Mouse (Mus musculus) olfactory bulb, adult 2 months (tissue): ENCODE measurements at regions not wholly inside any gene's neighbourhood (a gene's known extent, or its start where the extent isn't known, plus 50 kb on each side); places are given as distances from the start of the nearest gene placed in this dataset.

ENCODE experiments used
- CTCF ChIP-seq: fragments of 200-500 bp; IDR thresholded peaks from 2 replicates; pipeline ENCODE4 v1.5.1; 2012; ENCODE audit warnings: low read depth, mild to moderate bottlenecking, low read length, moderate library complexity; ENCODE audit not compliant: insufficient read depth
- POLR2A ChIP-seq: fragments of 200-500 bp; IDR thresholded peaks from 2 replicates; pipeline ENCODE4 v1.6.1; 2012; ENCODE audit warnings: mild to moderate bottlenecking, low read depth, low read length, moderate library complexity; ENCODE audit not compliant: insufficient read depth

DNA sequence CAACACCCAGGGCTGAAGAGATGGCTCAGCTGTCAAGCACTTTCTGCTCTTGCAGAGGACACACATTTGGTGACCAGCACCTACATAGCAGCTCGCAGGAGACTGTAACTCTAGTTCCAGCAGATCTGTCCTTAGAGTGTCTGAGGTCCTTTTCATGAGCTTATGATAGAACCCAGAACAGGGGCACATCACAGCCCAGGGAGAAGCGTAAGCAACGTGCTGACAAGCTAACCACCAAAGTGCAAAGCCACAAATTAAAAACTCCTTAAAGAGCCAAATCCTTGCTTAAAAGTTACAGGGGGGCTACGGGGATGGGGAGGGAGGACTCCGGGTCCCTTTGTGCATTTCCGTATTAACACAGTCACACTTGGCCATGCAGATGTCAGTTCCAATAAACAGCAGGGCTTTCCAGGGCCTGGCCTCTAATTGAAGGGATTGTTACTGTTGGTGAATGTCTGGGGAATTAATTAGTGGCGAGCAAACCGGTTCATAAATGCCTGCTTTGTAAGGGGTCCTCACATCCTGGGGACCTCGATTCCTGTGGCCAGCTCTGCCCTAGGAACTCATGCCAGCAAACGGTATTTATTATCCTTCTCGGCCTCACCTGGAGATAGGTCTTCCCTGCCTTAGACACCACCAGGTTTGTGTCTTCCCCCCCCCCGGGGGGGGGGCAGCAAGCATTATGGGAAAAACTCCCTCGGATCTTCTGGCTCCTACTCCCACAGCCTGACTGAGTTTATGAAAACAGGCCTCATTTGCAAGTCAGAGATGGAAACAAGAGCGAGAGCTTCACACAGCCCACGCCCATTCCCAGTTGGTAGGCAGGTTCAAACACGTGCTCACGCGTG is 447.5 kb downstream of the Cd83 start:
- TF ChIP-seq POLR2A (no peak), CTCF (no peak)
